Mouse (Mus musculus) spleen, postnatal 36 days (tissue): ENCODE results near the gene Marveld2.

Experiments
- DNase-seq, 2 experiments: peaks; one replicate each; pipeline ENCODE4 v3.0.0; 2022; ENCODE audit warnings: low spot score in 2 of 2, mixed read lengths in 1 of 2

Gene Marveld2

GRCm38 (mm10) chr13:100600317-100600716 lies 16.5 kb downstream of the Marveld2 start:
- no peak for DNase-seq

- no peak for DNase-seq
Observed at GRCm38 (mm10) chr13:100597284-100597683, 19.5 kb downstream of the Marveld2 start.

- no peak for DNase-seq
Observed at GRCm38 (mm10) chr13:100595552-100595885, 21.3 kb downstream of the Marveld2 start.

- no peak for DNase-seq
Observed at GRCm38 (mm10) chr13:100594838-100595551, 21.8 kb downstream of the Marveld2 start.

GRCm38 (mm10) chr13:100594041-100594792 lies 22.6 kb downstream of the Marveld2 start:
- DNase-seq, result peak; percentile 49 to 55

GRCm38 (mm10) chr13:100588646-100589045 lies 28.1 kb downstream of the Marveld2 start:
- DNase-seq, result no peak

- DNase-seq, result no peak
Observed at GRCm38 (mm10) chr13:100582144-100582543, 34.6 kb downstream of the Marveld2 start.

- no peak for DNase-seq
Observed at GRCm38 (mm10) chr13:100581701-100582100, 35.1 kb downstream of the Marveld2 start.

GRCm38 (mm10) chr13:100579951-100580350 lies 36.8 kb downstream of the Marveld2 start:
- no peak for DNase-seq

GRCm38 (mm10) chr13:100579220-100579619 lies 37.6 kb downstream of the Marveld2 start:
- no peak for DNase-seq

GRCm38 (mm10) chr13:100575950-100576349 lies 40.8 kb downstream of the Marveld2 start:
- DNase-seq, result peak; percentile 43 to 55

- no peak for DNase-seq
Observed at GRCm38 (mm10) chr13:100570713-100571112, 46.1 kb downstream of the Marveld2 start.

- DNase-seq, result no peak
Observed at GRCm38 (mm10) chr13:100568359-100568758, 48.4 kb downstream of the Marveld2 start.

- no peak for DNase-seq
Observed at GRCm38 (mm10) chr13:100559449-100559848, 57.3 kb downstream of the Marveld2 start.

GRCm38 (mm10) chr13:100557011-100557410 lies 59.8 kb downstream of the Marveld2 start:
- no peak for DNase-seq

- no peak for DNase-seq
Observed at GRCm38 (mm10) chr13:100553042-100553437, 63.7 kb downstream of the Marveld2 start.

- no peak for DNase-seq
Observed at GRCm38 (mm10) chr13:100552369-100553041, 64.3 kb downstream of the Marveld2 start, which contains the start of gene Ocln. Gene Ocln (minus strand): TSS chr13:100552718.

- no peak for DNase-seq
Observed at GRCm38 (mm10) chr13:100552009-100552368, 64.8 kb downstream of the Marveld2 start.

- no peak for DNase-seq
Observed at GRCm38 (mm10) chr13:100551371-100552008, 65.3 kb downstream of the Marveld2 start.

- no peak for DNase-seq
Observed at GRCm38 (mm10) chr13:100547269-100547668, 69.5 kb downstream of the Marveld2 start.
